12 mouse cellular contexts compared by ENCODE assay signal in genomic region chr5:113985737-113986136, GRCm38 (mm10). TPM values are rescaled to one million over a fixed set of nuclear protein-coding genes. Genes with fewer than 3 reads are reported as not detected.
A peak's percentile ranks its signal among the peaks of the same experiment; 100 is the strongest.
DNase-seq lines count a peak whose midpoint lies in the region; ATAC-seq lines count a peak whose summit lies in the region.
"Had no signal": no experiment of that assay in that cellular context is flagged by ENCODE, and none has a peak within 500 bp of the region (broad histone marks: within the 10 kb centered on the region; RNA-seq: fewer than 3 reads in every experiment).

No protein-coding gene starts in this region.

- peak overlapping the region; percentile 59 for H3K27ac ChIP-seq in heart, embryonic 15.5 days
- 0 out of 2 replicates have a peak overlapping the region, but pooled peaks have one; percentile 33 for H3K27ac ChIP-seq in limb, embryonic 13.5 days

- no peaks in the 10 kb centered on the region for H3K27me3 ChIP-seq in heart, embryonic 15.5 days
- no peaks in the 10 kb centered on the region for H3K27me3 ChIP-seq in limb, embryonic 13.5 days

- no peaks in the 10 kb centered on the region for H3K9me3 ChIP-seq in heart, embryonic 15.5 days (replicated peaks)
- H3K9me3 ChIP-seq in limb, embryonic 13.5 days, result no peaks in the 10 kb centered on the region

- H3K36me3 ChIP-seq in heart, embryonic 15.5 days, result peaks cover 8% of the 10 kb centered on the region; the same call in 1 of the 2 replicates
- peaks cover 41% of the 10 kb centered on the region for H3K36me3 ChIP-seq in limb, embryonic 13.5 days

- no peak overlapping the region for H3K4me2 ChIP-seq in heart, embryonic 15.5 days
- H3K4me2 ChIP-seq in limb, embryonic 13.5 days (replicated peaks), result no peak overlapping the region

- peaks cover 51% of the 10 kb centered on the region for H3K4me1 ChIP-seq in heart, embryonic 15.5 days (replicated peaks)
- H3K4me1 ChIP-seq in limb, embryonic 13.5 days, result peaks cover 19% of the 10 kb centered on the region

- H3K9ac ChIP-seq in heart, embryonic 15.5 days, result no peak overlapping the region
- no peak overlapping the region; the same call in 1 of the 2 replicates for H3K9ac ChIP-seq in limb, embryonic 13.5 days

- no peak for ATAC-seq in heart, embryonic 15.5 days (replicated peaks; ENCODE audit: insufficient number of reproducible peaks, insufficient read depth, low FRiP score, low read depth)
- ATAC-seq in limb, embryonic 13.5 days (ENCODE audit: low FRiP score, low read depth), result no peak

- no peak overlapping the region for H3K4me3 ChIP-seq in heart, embryonic 15.5 days
- H3K4me3 ChIP-seq in limb, embryonic 13.5 days, result no peak overlapping the region

- intact Hi-C loops in left cerebral cortex, postnatal 10 days (cut with DNase I), result no loop called here

- no peak for DNase-seq in heart, postnatal 4 days
- DNase-seq in A20 (ENCODE audit: low read depth, low spot score) (peak; percentile 26), ZHBTc4 (ENCODE audit: low read depth, low spot score) (peak; percentile 30)
- DNase-seq in left cerebral cortex, postnatal 10 days (ENCODE audit: extremely low spot score in 1 of 2, low spot score in 2 of 2), result no peak
- no peak for DNase-seq in thymus, postnatal 0 days (ENCODE audit: low spot score)
- DNase-seq in embryo, embryonic 10 days (ENCODE audit: low spot score), result no peak
- DNase-seq: lung, adult 18-20 months; right cerebral cortex, postnatal 25 days had no signal

- WGBS in heart, embryonic 15.5 days, result 61% methylated on average over 2 of the region's 2 CpGs
- WGBS in limb, embryonic 13.5 days, result 45% methylated on average over 2 of the region's 2 CpGs

RNA-seq across cellular contexts. Expression of gene Ssh1, which starts 8.0 kb away (rescaled TPM):
- 9.0 and 11.7 TPM in 2 replicates for polyA plus RNA-seq in heart, embryonic 15.5 days (2015; fragmentation: Nextera tagmentation; extraction: Ambion mirVana)
- 10 to 100 TPM; 24.0 to 25.0 TPM for total RNA-seq in heart, postnatal 4 days (2021)
- polyA plus RNA-seq in limb, embryonic 13.5 days (2015; fragmentation: Nextera tagmentation; extraction: Ambion mirVana), result 15.9 and 18.7 TPM in 2 replicates
- 10 to 100 TPM; 20.7 to 31.8 TPM for total RNA-seq in left cerebral cortex, postnatal 10 days (2021)
- polyA plus RNA-seq in thymus, postnatal 0 days (2015; fragmentation: Nextera tagmentation; extraction: Ambion mirVana), result 4.2 and 4.4 TPM in 2 replicates

RNA-seq across cellular contexts. Expression of gene Dao, which starts 17.8 kb away (rescaled TPM):
- not detected in 2 replicates for polyA plus RNA-seq in heart, embryonic 15.5 days (2015; fragmentation: Nextera tagmentation; extraction: Ambion mirVana)
- not detected for total RNA-seq in heart, postnatal 4 days (2021)
- polyA plus RNA-seq in limb, embryonic 13.5 days (2015; fragmentation: Nextera tagmentation; extraction: Ambion mirVana), result not detected in 2 replicates
- not detected for total RNA-seq in left cerebral cortex, postnatal 10 days (2021)
- 0.08 and 0.16 TPM in 2 replicates for polyA plus RNA-seq in thymus, postnatal 0 days (2015; fragmentation: Nextera tagmentation; extraction: Ambion mirVana)
- polyA plus RNA-seq: cortical plate, adult 2 months; urinary bladder, adult 2 months had no signal

Comparison
In these comparisons a context has a peak if more than half of its experiments do, and no peak if none do; other contexts are left out.
1. DNase-seq: peak in A20 (single experiment) and ZHBTc4 (single experiment); none in heart, postnatal 4 days (single experiment), left cerebral cortex, postnatal 10 days (0 of 2), thymus, postnatal 0 days (single experiment) and embryo, embryonic 10 days (single experiment).